Mouse (Mus musculus) MEL (cell line): ENCODE results near the gene Gm26602. TPM values are rescaled to one million over a fixed set of nuclear protein-coding genes. Genes with fewer than 3 reads are reported as not detected.

ENCODE experiments used
- DNase-seq: peaks from one replicate; pipeline ENCODE4 v3.0.0; 2011; ENCODE audit warnings: low read depth, low spot score
- H3K27ac ChIP-seq: 2 replicates; pipeline ENCODE4 v1.5.1; 2012; ENCODE audit warnings: low read depth, mild to moderate bottlenecking, control low read depth, low read length, moderate library complexity; ENCODE audit not compliant: control insufficient read depth
- H3K27me3 ChIP-seq, 2 experiments: fragments of 150-350 bp in 1 of 2; sonication (generic) in 1 of 2; 2 replicates each; pipeline ENCODE4 v1.6.1; 2012; ENCODE audit warnings: low read length in 2 of 2, mild to moderate bottlenecking in 2 of 2, improper control_type of control experiment in 1 of 2, moderate library complexity in 1 of 2; ENCODE audit not compliant: insufficient read depth in 2 of 2, control insufficient read depth in 1 of 2
- H3K36me3 ChIP-seq, 2 experiments: 2 replicates each; pipeline ENCODE4 v1.6.1; 2012 to 2014; ENCODE audit warnings: low read length in 2 of 2, improper control_type of control experiment in 1 of 2, inconsistent platforms in 1 of 2, mild to moderate bottlenecking in 1 of 2; ENCODE audit not compliant: insufficient read depth in 2 of 2, control insufficient read depth in 1 of 2
- H3K4me1 ChIP-seq, 2 experiments: fragments of 150-350 bp in 1 of 2; sonication (generic) in 1 of 2; 2 replicates each; pipeline ENCODE4 v1.6.1; 2012; ENCODE audit warnings: low read length in 2 of 2, improper control_type of control experiment in 1 of 2, mild to moderate bottlenecking in 1 of 2; ENCODE audit not compliant: insufficient read depth in 2 of 2, control insufficient read depth in 1 of 2
- H3K4me3 ChIP-seq, 2 experiments: fragments of 150-350 bp in 1 of 2; sonication (generic) in 1 of 2; 2 replicates each; pipeline ENCODE4 v1.5.1; 2012; ENCODE audit warnings: low read depth in 2 of 2, low read length in 2 of 2, mild to moderate bottlenecking in 2 of 2, moderate library complexity in 2 of 2, control low read depth in 1 of 2, improper control_type of control experiment in 1 of 2; ENCODE audit not compliant: control insufficient read depth in 1 of 2, insufficient read depth in 1 of 2
- H3K79me2 ChIP-seq: 2 replicates; pipeline ENCODE4 v1.6.1; 2012; ENCODE audit warnings: mild to moderate bottlenecking, low read length, moderate library complexity; ENCODE audit not compliant: control insufficient read depth, poor library complexity, insufficient read depth
- H3K9ac ChIP-seq: 2 replicates; pipeline ENCODE4 v1.6.1; 2012; ENCODE audit warnings: low read depth, mild to moderate bottlenecking, control low read depth, low read length, moderate library complexity; ENCODE audit not compliant: control insufficient read depth, poor library complexity, severe bottlenecking
- H3K9me3 ChIP-seq: fragments of 150-350 bp; sonication (generic); replicated peaks from 2 replicates; pipeline ENCODE4 v1.6.1; 2012; ENCODE audit warnings: mild to moderate bottlenecking, low read length, improper control_type of control experiment, moderate library complexity; ENCODE audit not compliant: insufficient read depth
- BHLHE40 ChIP-seq: IDR thresholded peaks from 2 replicates; pipeline ENCODE4 v1.6.1; 2012; ENCODE audit warnings: low read depth, mild to moderate bottlenecking, inconsistent platforms, low read length, improper control_type of control experiment, borderline replicate concordance
- ELF1 ChIP-seq: IDR thresholded peaks from 2 replicates; pipeline ENCODE4 v1.6.1; 2014; ENCODE audit warnings: low read depth, mild to moderate bottlenecking, inconsistent platforms, low read length, improper control_type of control experiment, moderate library complexity
- EP300 ChIP-seq, 2 experiments: IDR thresholded peaks; 2 replicates each; pipeline ENCODE4 v1.6.1; 2011; ENCODE audit warnings: improper control_type of control experiment in 2 of 2, low read length in 2 of 2, low read depth in 1 of 2, mild to moderate bottlenecking in 1 of 2
- MAFK ChIP-seq: IDR thresholded peaks from 2 replicates; pipeline ENCODE4 v1.6.1; 2011; ENCODE audit warnings: low read depth, mild to moderate bottlenecking, low read length, improper control_type of control experiment, borderline replicate concordance
- MEF2A ChIP-seq: IDR thresholded peaks from 2 replicates; pipeline ENCODE4 v1.6.1; 2014; ENCODE audit warnings: low read depth, mild to moderate bottlenecking, inconsistent platforms, low read length, improper control_type of control experiment; ENCODE audit not compliant: poor library complexity, insufficient replicate concordance, severe bottlenecking; ENCODE audit errors: extremely low read depth
- MYC ChIP-seq: IDR thresholded peaks from 2 replicates; pipeline ENCODE4 v1.6.1; 2011; ENCODE audit warnings: low read depth, mild to moderate bottlenecking, low read length, improper control_type of control experiment, moderate library complexity
- NELFE ChIP-seq: IDR thresholded peaks from 2 replicates; pipeline ENCODE4 v1.6.1; 2011; ENCODE audit warnings: low read depth, low read length, improper control_type of control experiment
- POLR2AphosphoS5 ChIP-seq: IDR thresholded peaks from 2 replicates; pipeline ENCODE4 v1.6.1; 2012; ENCODE audit warnings: low read depth, borderline replicate concordance, mild to moderate bottlenecking, inconsistent platforms, low read length, moderate library complexity, mixed read lengths
- RCOR1 ChIP-seq: IDR thresholded peaks from 2 replicates; pipeline ENCODE4 v1.6.1; 2012; ENCODE audit warnings: low read depth, mild to moderate bottlenecking, inconsistent platforms, low read length, improper control_type of control experiment
- TAL1 ChIP-seq: IDR thresholded peaks from 2 replicates; pipeline ENCODE4 v1.6.1; 2012; ENCODE audit warnings: mild to moderate bottlenecking, inconsistent platforms, low read length, moderate library complexity, mixed read lengths
- TBP ChIP-seq: IDR thresholded peaks from 2 replicates; pipeline ENCODE4 v1.8.0; 2011; ENCODE audit warnings: low read depth, low read length, improper control_type of control experiment
- UBTF ChIP-seq: IDR thresholded peaks from 2 replicates; pipeline ENCODE4 v1.6.1; 2012; ENCODE audit warnings: low read depth, mild to moderate bottlenecking, inconsistent platforms, low read length, improper control_type of control experiment, moderate library complexity, borderline replicate concordance; ENCODE audit not compliant: insufficient read depth
- ZKSCAN1 ChIP-seq: IDR thresholded peaks from 2 replicates; pipeline ENCODE4 v1.6.1; 2012; ENCODE audit warnings: low read depth, mild to moderate bottlenecking, inconsistent platforms, low read length, improper control_type of control experiment, moderate library complexity
- polyA plus RNA-seq, 2 experiments: library from polyadenylated mRNA; stranded (reverse) in 1 of 2; unstranded in 1 of 2; fragments of >175 nt in 1 of 2; fragments of >200 nt in 1 of 2; gene quantifications; 2 replicates each; pipeline versions ENCODE4 v1.2.1 to v1.2.4; 2012; ENCODE audit warnings: low replicate concordance in 2 of 2, low read depth in 1 of 2; ENCODE audit not compliant: insufficient read length in 2 of 2, insufficient read depth in 1 of 2, missing spikeins in 1 of 2
- total RNA-seq: library from RNA; depleted of rRNA; stranded (reverse); fragments of 300-350 nt; gene quantifications from 2 replicates; pipeline ENCODE4 v1.2.3, GENCODE M21; 2012; rRNA removed

The Gm26602 gene
- total RNA-seq (5.2 and 10.2 TPM in 2 replicates), polyA plus RNA-seq (1 to 10 TPM in 1 of 2 experiments, not detected in 1; 4.5 TPM)

GRCm38 (mm10) chr10:79910556-79910955, at the start of gene Gm26602:
Gene Gm26602, plus strand, starts transcription at chr10:79910856.
- H3K79me2 ChIP-seq: peaks cover 3% of the 10 kb centered on the region
- H3K4me3 ChIP-seq: no peak within 1 kb of the TSS
- no peak for TF ChIP-seq MYC
- no peak for TF ChIP-seq MAFK
- TF ChIP-seq ELF1: no peak
- TF ChIP-seq MEF2A: no peak
- no peak within 1 kb of the TSS for H3K27ac ChIP-seq
- H3K9me3 ChIP-seq: no peaks in the 10 kb centered on the region
- H3K4me1 ChIP-seq: peaks cover 6 to 23% of the 10 kb centered on the region in 2 experiments
- no peak within 1 kb of the TSS; the same call in 1 of the 2 replicates for H3K9ac ChIP-seq
- H3K36me3 ChIP-seq: peaks cover 0 to 7% of the 10 kb centered on the region in 2 experiments; a peak in 2 of 4 replicates
- no peak for DNase-seq
- H3K27me3 ChIP-seq: no peaks in the 10 kb centered on the region

- no peak for DNase-seq
- peaks cover 18 to 19% of the 10 kb centered on the region in 2 experiments for H3K36me3 ChIP-seq
- H3K9me3 ChIP-seq: no peaks in the 10 kb centered on the region
- TF ChIP-seq UBTF: no peak
- TF ChIP-seq NELFE: no peak
- no peak for TF ChIP-seq RCOR1
- TF ChIP-seq TAL1: no peak
- TF ChIP-seq ZKSCAN1: no peak
- no peak for TF ChIP-seq EP300 (IDR thresholded peaks at IDR 0.05; ENCODE audit: low read depth in 1 of 2, low read length in 2 of 2)
- TF ChIP-seq TBP: no peak
- no peak for TF ChIP-seq POLR2AphosphoS5
- TF ChIP-seq BHLHE40: no peak
- TF ChIP-seq, all 39 proteins: peak for 0
- Histone ChIP-seq H3K9ac (no peak overlapping the region), H3K79me2 (peaks cover 37% of the 10 kb centered on the region), H3K4me1 (peaks cover 2 to 17% of the 10 kb centered on the region in 2 experiments; a peak in 2 of 4 replicates), H3K4me3 (no peak overlapping the region), H3K27ac (no peak overlapping the region), H3K27me3 (no peaks in the 10 kb centered on the region)
These were observed 49.2 kb upstream of the Gm26602 start for GRCm38 (mm10) chr10:79861230-79862048.
